ENCODE assay signal across 7 mouse cellular contexts in the genomic region with DNA sequence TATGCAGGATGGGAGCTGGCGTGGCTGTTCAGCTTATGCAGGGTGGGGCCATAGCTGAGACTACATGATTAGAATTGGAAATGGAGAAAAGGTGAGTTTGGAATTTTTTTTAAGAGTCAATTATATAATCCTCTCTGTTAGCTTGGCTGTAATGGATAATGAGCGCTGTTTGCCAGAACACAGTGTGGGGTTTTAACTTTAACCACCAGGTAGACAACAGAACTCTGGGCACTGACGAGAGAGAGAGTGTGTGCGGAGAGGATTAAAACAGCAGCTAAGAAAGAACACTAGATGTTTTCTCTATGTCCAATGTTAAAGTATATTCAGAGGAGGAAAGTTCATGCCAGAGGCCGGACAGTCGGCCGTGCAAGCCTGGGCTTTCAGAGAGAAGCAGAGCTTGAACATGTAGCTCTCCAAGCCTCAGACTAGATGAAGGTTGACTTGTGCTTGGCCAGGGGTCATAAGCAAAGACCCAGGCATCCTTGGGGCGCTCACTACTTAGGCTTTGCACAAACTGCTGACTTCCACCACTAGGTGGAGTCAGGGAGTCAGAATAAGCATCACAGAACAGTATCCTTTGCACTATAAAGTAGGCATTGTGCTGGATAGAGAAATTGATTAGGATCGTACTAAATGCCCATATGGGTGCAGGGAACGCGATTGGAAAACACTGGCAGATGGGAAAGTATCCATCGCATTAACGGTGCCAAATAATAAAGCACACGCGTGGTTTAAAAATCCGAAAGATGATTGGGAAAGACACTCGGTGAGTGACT.
DNase-seq lines count a peak whose midpoint lies in the region; ATAC-seq lines count a peak whose summit lies in the region.

No protein-coding gene starts in this region.

- 89% methylated on average over 17 of the region's 17 CpGs for WGBS in neural tube, embryonic 11.5 days
- WGBS in forebrain, embryonic 14.5 days = 74% methylated on average over 17 of the region's 17 CpGs
- 83% methylated on average over 17 of the region's 17 CpGs for WGBS in midbrain, embryonic 11.5 days

- H3K4me1 ChIP-seq in neural tube, embryonic 11.5 days (ENCODE audit: control insufficient read depth, insufficient read depth, low read length) = no peaks in the 10 kb centered on the region
- no peaks in the 10 kb centered on the region for H3K4me1 ChIP-seq in forebrain, embryonic 14.5 days (ENCODE audit: control insufficient read depth, insufficient read depth, low read length)
- H3K4me1 ChIP-seq in midbrain, embryonic 11.5 days (ENCODE audit: control insufficient read depth, insufficient read depth, low read length) = no peaks in the 10 kb centered on the region

- H3K9ac ChIP-seq in neural tube, embryonic 11.5 days (ENCODE audit: low read length) = no peak overlapping the region
- H3K9ac ChIP-seq in forebrain, embryonic 14.5 days (ENCODE audit: low read length) = no peak overlapping the region
- no peak overlapping the region for H3K9ac ChIP-seq in midbrain, embryonic 11.5 days (ENCODE audit: low read length)

- no peaks in the 10 kb centered on the region; the same call in 1 of the 2 replicates for H3K36me3 ChIP-seq in neural tube, embryonic 11.5 days (ENCODE audit: control insufficient read depth, insufficient read depth, low read length)
- no peaks in the 10 kb centered on the region for H3K36me3 ChIP-seq in forebrain, embryonic 14.5 days (ENCODE audit: control insufficient read depth, insufficient read depth, low read length)
- no peaks in the 10 kb centered on the region for H3K36me3 ChIP-seq in midbrain, embryonic 11.5 days (ENCODE audit: control insufficient read depth, insufficient read depth, low read length)

- H3K27me3 ChIP-seq in neural tube, embryonic 11.5 days (ENCODE audit: control insufficient read depth, insufficient read depth, low read length) = no peaks in the 10 kb centered on the region
- no peaks in the 10 kb centered on the region for H3K27me3 ChIP-seq in forebrain, embryonic 14.5 days (replicated peaks; ENCODE audit: control insufficient read depth, insufficient read depth, low read length)
- H3K27me3 ChIP-seq in midbrain, embryonic 11.5 days (ENCODE audit: control insufficient read depth, insufficient read depth, low read length) = no peaks in the 10 kb centered on the region

- peak; percentile 52 for DNase-seq in neural tube, embryonic 11.5 days (ENCODE audit: low spot score)
- no peak for DNase-seq in neural tube, embryonic 10.5 days (ENCODE audit: extremely low spot score, low spot score)
- DNase-seq in brain, adult 2 months (ENCODE audit: low read depth, low spot score) = peak; percentile 57
- peak; percentile 83 for DNase-seq in forebrain, embryonic 14.5 days (ENCODE audit: low spot score)
- peak; percentile 65 for DNase-seq in layer of hippocampus, adult 9-10 months (ENCODE audit: low spot score)
- DNase-seq in midbrain, embryonic 11.5 days (ENCODE audit: low spot score, missing footprints) = peak; percentile 88
- DNase-seq in urinary bladder, postnatal 4 days (ENCODE audit: low spot score in 2 of 2) = no peak

- H3K27ac ChIP-seq in neural tube, embryonic 11.5 days (ENCODE audit: low read depth, low read length) = no peak overlapping the region
- H3K27ac ChIP-seq in forebrain, embryonic 14.5 days (ENCODE audit: low read depth, low read length) = no peak overlapping the region
- no peak overlapping the region for H3K27ac ChIP-seq in midbrain, embryonic 11.5 days (ENCODE audit: low read depth, low read length)

- H3K4me2 ChIP-seq in neural tube, embryonic 11.5 days (ENCODE audit: low read depth) = no peak overlapping the region
- no peak overlapping the region for H3K4me2 ChIP-seq in forebrain, embryonic 14.5 days (ENCODE audit: low read length)
- no peak overlapping the region for H3K4me2 ChIP-seq in midbrain, embryonic 11.5 days

- H3K9me3 ChIP-seq in neural tube, embryonic 11.5 days (ENCODE audit: control insufficient read depth, low read length) = no peaks in the 10 kb centered on the region
- no peaks in the 10 kb centered on the region for H3K9me3 ChIP-seq in forebrain, embryonic 14.5 days (replicated peaks; ENCODE audit: control insufficient read depth, low read length)
- no peaks in the 10 kb centered on the region for H3K9me3 ChIP-seq in midbrain, embryonic 11.5 days (ENCODE audit: control insufficient read depth, low read length)

- no peak overlapping the region for H3K4me3 ChIP-seq in neural tube, embryonic 11.5 days (ENCODE audit: low read depth, low read length)
- no peak overlapping the region for H3K4me3 ChIP-seq in forebrain, embryonic 14.5 days (ENCODE audit: low read depth, low read length)
- H3K4me3 ChIP-seq in midbrain, embryonic 11.5 days (ENCODE audit: low read depth, low read length) = no peak overlapping the region

- no peak for ATAC-seq in neural tube, embryonic 11.5 days (ENCODE audit: insufficient read depth, low FRiP score, low TSS enrichment)
- ATAC-seq in forebrain, embryonic 14.5 days = peak; percentile 66
- no peak for ATAC-seq in midbrain, embryonic 11.5 days (ENCODE audit: low FRiP score)

Comparison
In these comparisons a context has a peak if more than half of its experiments do, and no peak if none do; other contexts are left out.
1. DNase-seq: peak in neural tube, embryonic 11.5 days (single experiment), brain, adult 2 months (single experiment), forebrain, embryonic 14.5 days (single experiment), layer of hippocampus, adult 9-10 months (single experiment) and midbrain, embryonic 11.5 days (single experiment); none in neural tube, embryonic 10.5 days (single experiment) and urinary bladder, postnatal 4 days (0 of 2).